Mouse (Mus musculus) macrophage (primary cell): ENCODE data around the gene Cox6a1. TPM values are rescaled to one million over a fixed set of nuclear protein-coding genes. Genes with fewer than 3 reads are reported as not detected.

Experiments used
- H3K27ac ChIP-seq: fragments of 350-480 bp; formaldehyde crosslinking; 2 replicates; pipeline ENCODE4 v1.9.0; 2021
- H3K36me3 ChIP-seq: fragments of 350-480 bp; formaldehyde crosslinking; 2 replicates; pipeline ENCODE4 v1.9.0; 2021; ENCODE audit errors: inconsistent target
- H3K4me3 ChIP-seq: fragments of 350-480 bp; formaldehyde crosslinking; 2 replicates; pipeline ENCODE4 v1.9.0; 2021; ENCODE audit errors: inconsistent target
- H3K79me2 ChIP-seq: fragments of 350-480 bp; formaldehyde crosslinking; 2 replicates; pipeline ENCODE4 v1.9.0; 2021; ENCODE audit errors: inconsistent target
- WGBS: methylation state at CpG from one replicate; pipeline ENCODE4 v1.1.7; 2026; ENCODE audit warnings: inconsistent platforms; ENCODE audit not compliant: missing documents; 5-methylcytosine and 5-hydroxymethylcytosine counted together
- polyA plus RNA-seq: library from polyadenylated mRNA; stranded (reverse); fragments of 250-400 nt; gene quantifications from 3 replicates; pipeline ENCODE4 v1.2.4, GENCODE M21; 2018; ENCODE audit warnings: inconsistent platforms

Gene Cox6a1
- polyA plus RNA-seq, 1 experiment from 2014 or later = 268 TPM

GRCm38 (mm10) chr5:115362819-115363714, 14.3 kb upstream of the Cox6a1 start:
- no peaks in the 10 kb centered on the region for H3K36me3 ChIP-seq
- no peak overlapping the region for H3K27ac ChIP-seq
- WGBS = 24% methylated on average over 18 of the region's 19 CpGs

GRCm38 (mm10) chr5:115362216-115362615, 13.4 kb upstream of the Cox6a1 start:
- 27% methylated on average over 3 of the region's 7 CpGs for WGBS
- Histone ChIP-seq H3K4me3 (no peak overlapping the region), H3K79me2 (no peaks in the 10 kb centered on the region)

More at GRCm38 (mm10) chr5:115362819-115363714, 14.3 kb upstream of the Cox6a1 start:
- Histone ChIP-seq H3K79me2 (no peaks in the 10 kb centered on the region), H3K4me3 (no peak overlapping the region)

GRCm38 (mm10) chr5:115359851-115360372, 11.1 kb upstream of the Cox6a1 start:
- H3K27ac ChIP-seq = no peak overlapping the region
- H3K4me3 ChIP-seq = no peak overlapping the region
- H3K79me2 ChIP-seq = no peaks in the 10 kb centered on the region
- H3K36me3 ChIP-seq = no peaks in the 10 kb centered on the region
- WGBS = 88% methylated on average over 4 of the region's 5 CpGs

More at GRCm38 (mm10) chr5:115362216-115362615, 13.4 kb upstream of the Cox6a1 start:
- no peaks in the 10 kb centered on the region for H3K36me3 ChIP-seq
- no peak overlapping the region for H3K27ac ChIP-seq

GRCm38 (mm10) chr5:115359438-115359837, 10.7 kb upstream of the Cox6a1 start:
- Histone ChIP-seq H3K36me3 (no peaks in the 10 kb centered on the region), H3K27ac (no peak overlapping the region), H3K4me3 (no peak overlapping the region), H3K79me2 (no peaks in the 10 kb centered on the region)
- 66% methylated on average over 8 of the region's 8 CpGs for WGBS

GRCm38 (mm10) chr5:115358872-115359271, 10.1 kb upstream of the Cox6a1 start:
- 7% methylated on average over 12 of the region's 12 CpGs for WGBS
- H3K27ac ChIP-seq = no peak overlapping the region
- H3K36me3 ChIP-seq = no peaks in the 10 kb centered on the region
- H3K4me3 ChIP-seq = no peak overlapping the region
- H3K79me2 ChIP-seq = no peaks in the 10 kb centered on the region

- Histone ChIP-seq H3K27ac (no peak overlapping the region), H3K79me2 (no peaks in the 10 kb centered on the region), H3K36me3 (no peaks in the 10 kb centered on the region), H3K4me3 (no peak overlapping the region)
- 72% methylated on average over 12 of the region's 13 CpGs for WGBS
Measured at GRCm38 (mm10) chr5:115355070-115355469, 6.3 kb upstream of the Cox6a1 start.

GRCm38 (mm10) chr5:115351348-115351747, 2.6 kb upstream of the Cox6a1 start:
- H3K79me2 ChIP-seq = peaks cover 22% of the 10 kb centered on the region
- no peak overlapping the region for H3K4me3 ChIP-seq
- H3K27ac ChIP-seq = no peak overlapping the region
- H3K36me3 ChIP-seq = peaks cover 2% of the 10 kb centered on the region; the same call in 1 of the 2 replicates
- 94% methylated on average over 4 of the region's 5 CpGs for WGBS

- peaks cover 44% of the 10 kb centered on the region for H3K79me2 ChIP-seq
- H3K36me3 ChIP-seq = peaks cover 23% of the 10 kb centered on the region
- 0 out of 2 replicates have a peak overlapping the region, but pooled peaks have one; percentile 13 for H3K27ac ChIP-seq
- H3K4me3 ChIP-seq = peak overlapping the region; percentile 73
- WGBS = under 1% methylated on average over 16 of the region's 18 CpGs
Measured at GRCm38 (mm10) chr5:115349225-115349555, 409 bp upstream of the Cox6a1 start.

GRCm38 (mm10) chr5:115347564-115347963, 1.2 kb downstream of the Cox6a1 start:
- WGBS = 2% methylated on average over 5 of the region's 5 CpGs
- Histone ChIP-seq H3K27ac (no peak overlapping the region), H3K4me3 (peak overlapping the region; percentile 93), H3K36me3 (peaks cover 39% of the 10 kb centered on the region), H3K79me2 (peaks cover 60% of the 10 kb centered on the region)

- H3K4me3 ChIP-seq = peak overlapping the region; percentile 94
- WGBS = 8% methylated on average over 33 of the region's 36 CpGs
- peak overlapping the region; percentile 65 for H3K27ac ChIP-seq
- peaks cover 92% of the 10 kb centered on the region for H3K79me2 ChIP-seq
- peaks cover 39% of the 10 kb centered on the region for H3K36me3 ChIP-seq
Measured at GRCm38 (mm10) chr5:115341314-115342165, 7.2 kb downstream of the Cox6a1 start.

- peaks cover 32% of the 10 kb centered on the region for H3K36me3 ChIP-seq
- H3K27ac ChIP-seq = peak within 1 kb of the TSS; percentile 65
- peak within 1 kb of the TSS; percentile 94 for H3K4me3 ChIP-seq
- peaks cover 92% of the 10 kb centered on the region for H3K79me2 ChIP-seq
- WGBS = 0% methylated on average over 58 of the region's 62 CpGs
Measured at GRCm38 (mm10) chr5:115340577-115341313, 8.0 kb downstream of the Cox6a1 start, which contains the start of the genes Gatc and Triap1. Gatc (minus strand) TSS chr5:115341178. Triap1 (plus strand) TSS chr5:115341225.

- H3K36me3 ChIP-seq = peaks cover 31% of the 10 kb centered on the region
- 14% methylated on average over 7 of the region's 7 CpGs for WGBS
- peaks cover 92% of the 10 kb centered on the region for H3K79me2 ChIP-seq
- no peak overlapping the region for H3K27ac ChIP-seq
- peak overlapping the region; percentile 94 for H3K4me3 ChIP-seq
Measured at GRCm38 (mm10) chr5:115340007-115340406, 8.8 kb downstream of the Cox6a1 start.

GRCm38 (mm10) chr5:115333626-115334025, 15.2 kb downstream of the Cox6a1 start:
- WGBS = 25% methylated on average over 3 of the region's 3 CpGs
- Histone ChIP-seq H3K36me3 (peaks cover 27% of the 10 kb centered on the region), H3K4me3 (no peak overlapping the region), H3K79me2 (peaks cover 83% of the 10 kb centered on the region), H3K27ac (peak overlapping the region; percentile 66)

GRCm38 (mm10) chr5:115330955-115331354, 17.8 kb downstream of the Cox6a1 start:
- no peak overlapping the region for H3K27ac ChIP-seq
- H3K4me3 ChIP-seq = no peak overlapping the region
- peaks cover 27% of the 10 kb centered on the region for H3K36me3 ChIP-seq
- WGBS = 87% methylated on average over 9 of the region's 9 CpGs
- H3K79me2 ChIP-seq = peaks cover 78% of the 10 kb centered on the region
